Mouse (Mus musculus): ENCODE results near the gene Gli1. TPM values are rescaled to one million over a fixed set of nuclear protein-coding genes. Genes with fewer than 3 reads are reported as not detected.
A peak's percentile ranks its signal among the peaks of the same experiment; 100 is the strongest.

The Gli1 gene
- polyA plus RNA-seq, 1 experiment from 2014 or later = 16.5 TPM

GRCm38 (mm10) chr10:127287271-127287935, 54.4 kb downstream of the Gli1 start:
- peaks cover 55% of the 10 kb centered on the region for H3K4me1 ChIP-seq
- no peaks in the 10 kb centered on the region for H3K27me3 ChIP-seq
- peaks cover 51% of the 10 kb centered on the region for H3K36me3 ChIP-seq
- peak overlapping the region; percentile 95 for H3K4me2 ChIP-seq (replicated peaks)
- no peaks in the 10 kb centered on the region for H3K9me3 ChIP-seq
- peak overlapping the region; percentile 70 for H3K4me3 ChIP-seq
- WGBS = 70% methylated on average over 15 of the region's 15 CpGs
- peak overlapping the region; percentile 82 for H3K9ac ChIP-seq
- ATAC-seq (ENCODE audit: low FRiP score, low read depth) = no peak
- peak overlapping the region; percentile 98 for H3K27ac ChIP-seq

DNA sequence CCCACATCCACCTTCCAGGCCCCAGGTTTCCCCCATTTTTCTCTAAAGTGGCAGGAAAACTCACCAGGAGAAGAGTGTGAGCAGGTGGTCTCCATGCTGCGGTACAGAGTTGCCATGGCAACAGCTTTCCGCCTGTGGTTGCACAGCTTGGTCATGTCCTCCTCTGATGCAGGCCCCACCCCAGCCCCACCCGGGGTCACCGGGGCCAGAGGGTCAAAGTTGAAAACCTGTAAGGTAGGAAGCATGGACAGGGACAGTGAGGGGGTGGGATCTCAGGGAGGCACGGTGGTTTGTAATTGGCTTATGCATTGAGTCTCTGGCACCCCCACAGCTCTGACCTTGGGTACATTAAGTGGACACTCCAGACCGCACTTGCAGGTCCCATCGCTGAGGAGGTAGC, 55.0 kb downstream of the Gli1 start:
- no peak for ATAC-seq (ENCODE audit: low FRiP score, low read depth)
- Histone ChIP-seq H3K27me3 (no peaks in the 10 kb centered on the region), H3K4me1 (peaks cover 49% of the 10 kb centered on the region), H3K9me3 (no peaks in the 10 kb centered on the region), H3K9ac (peak overlapping the region; percentile 82), H3K4me2 (replicated peaks) (peak overlapping the region; percentile 95), H3K27ac (0 out of 2 replicates have a peak overlapping the region, but pooled peaks have one; percentile 98), H3K36me3 (peaks cover 58% of the 10 kb centered on the region), H3K4me3 (peak overlapping the region; percentile 70)
- WGBS = 64% methylated on average over 7 of the region's 7 CpGs

DNA sequence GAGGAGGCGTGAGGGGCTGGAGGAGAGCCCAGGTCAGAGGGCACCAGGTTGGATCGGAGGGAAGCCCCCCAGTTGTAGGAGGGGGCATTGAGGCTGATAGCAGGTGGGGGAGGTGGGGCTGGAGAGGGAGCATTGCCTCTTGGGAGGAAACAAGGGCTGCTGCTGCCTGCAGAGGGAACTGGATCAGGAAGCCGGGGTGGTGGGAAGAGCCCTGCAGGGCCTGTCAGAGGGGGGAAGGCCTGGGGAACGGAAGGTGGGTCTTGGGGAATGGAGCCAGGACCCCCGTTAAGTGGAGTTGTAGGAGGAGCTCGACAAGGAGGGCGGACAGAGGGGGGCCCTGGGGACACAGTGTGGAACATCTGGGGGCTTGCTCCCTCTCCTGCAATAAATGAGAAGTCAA, 55.6 kb downstream of the Gli1 start:
- H3K9me3 ChIP-seq = no peaks in the 10 kb centered on the region
- H3K4me3 ChIP-seq = peak overlapping the region; percentile 70; the same call in 1 of the 2 replicates
- H3K4me2 ChIP-seq (replicated peaks) = peak overlapping the region; percentile 95
- ATAC-seq (ENCODE audit: low FRiP score, low read depth) = no peak
- peaks cover 43% of the 10 kb centered on the region for H3K4me1 ChIP-seq
- peaks cover 63% of the 10 kb centered on the region for H3K36me3 ChIP-seq
- no peak overlapping the region for H3K27ac ChIP-seq
- 82% methylated on average over 7 of the region's 7 CpGs for WGBS
- no peaks in the 10 kb centered on the region for H3K27me3 ChIP-seq
- peak overlapping the region; percentile 82 for H3K9ac ChIP-seq

- no peak overlapping the region for H3K4me3 ChIP-seq
- 79% methylated on average over 13 of the region's 13 CpGs for WGBS
- H3K27me3 ChIP-seq = no peaks in the 10 kb centered on the region
- peaks cover 43% of the 10 kb centered on the region for H3K4me1 ChIP-seq
- ATAC-seq (ENCODE audit: low FRiP score, low read depth) = no peak
- H3K27ac ChIP-seq = no peak overlapping the region
- no peaks in the 10 kb centered on the region for H3K9me3 ChIP-seq
- peak overlapping the region; percentile 39; the same call in 1 of the 2 replicates for H3K9ac ChIP-seq
- H3K36me3 ChIP-seq = peaks cover 69% of the 10 kb centered on the region
- H3K4me2 ChIP-seq (replicated peaks) = 0 out of 2 replicates have a peak overlapping the region, but pooled peaks have one; percentile 95
These were observed 56.1 kb downstream of the Gli1 start for GRCm38 (mm10) chr10:127285644-127286043.

DNA sequence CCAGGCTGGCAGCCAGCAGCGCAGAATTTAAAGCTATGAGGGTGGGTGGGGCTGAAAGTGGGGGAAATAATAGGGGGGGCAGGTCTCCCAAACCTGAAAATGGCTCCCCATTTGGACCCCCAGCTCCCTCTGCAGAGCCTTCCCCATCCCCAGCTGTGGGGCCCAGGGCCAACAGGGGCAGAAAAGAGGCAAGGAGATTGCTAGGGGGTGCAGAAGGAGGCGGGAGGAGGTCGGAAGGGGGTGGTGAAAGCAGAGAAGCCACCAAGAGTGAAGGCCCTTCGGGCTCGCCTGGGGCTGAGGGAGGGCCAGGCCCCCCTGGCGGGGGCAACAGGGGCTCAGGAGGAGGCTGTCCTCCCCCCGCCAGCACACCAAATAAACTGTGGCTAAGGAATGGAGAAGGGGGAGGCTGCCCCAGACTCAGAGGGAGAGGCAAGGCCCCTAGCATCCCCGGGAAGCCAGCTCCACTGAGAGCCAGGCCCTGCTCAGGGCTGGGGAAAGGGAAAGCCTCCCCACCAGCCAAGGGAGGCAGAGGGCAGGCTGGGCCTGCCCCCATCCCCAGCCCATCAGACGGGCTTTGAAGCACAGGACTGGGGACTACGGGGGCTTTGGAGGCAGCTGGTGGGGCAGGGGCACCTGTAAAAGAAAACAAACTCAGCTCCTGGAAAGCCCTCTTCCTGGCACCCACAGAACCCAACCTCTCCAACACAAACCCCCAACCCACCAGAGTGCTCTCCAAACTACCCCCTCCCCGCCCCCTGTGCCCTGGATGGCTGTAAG, 56.9 kb downstream of the Gli1 start:
- 72% methylated on average over 11 of the region's 11 CpGs for WGBS
- peaks cover 76% of the 10 kb centered on the region for H3K36me3 ChIP-seq

GRCm38 (mm10) chr10:127284105-127284622, 57.6 kb downstream of the Gli1 start:
- H3K9ac ChIP-seq = no peak overlapping the region
- WGBS = 90% methylated on average over 7 of the region's 7 CpGs

More for the DNA sequence above, 56.9 kb downstream of the Gli1 start:
- ATAC-seq (ENCODE audit: low FRiP score, low read depth) = no peak
- H3K4me1 ChIP-seq = peaks cover 42% of the 10 kb centered on the region
- no peaks in the 10 kb centered on the region for H3K9me3 ChIP-seq
- H3K27ac ChIP-seq = no peak overlapping the region
- no peak overlapping the region for H3K4me3 ChIP-seq
- H3K27me3 ChIP-seq = no peaks in the 10 kb centered on the region
- H3K4me2 ChIP-seq (replicated peaks) = no peak overlapping the region
- peak overlapping the region; percentile 39 for H3K9ac ChIP-seq

GRCm38 (mm10) chr10:127282620-127283215, 59.1 kb downstream of the Gli1 start:
- Histone ChIP-seq H3K36me3 (peaks cover 98% of the 10 kb centered on the region), H3K4me1 (peaks cover 32% of the 10 kb centered on the region), H3K27me3 (no peaks in the 10 kb centered on the region), H3K9ac (0 out of 2 replicates have a peak overlapping the region, but pooled peaks have one; percentile 13), H3K9me3 (no peaks in the 10 kb centered on the region), H3K4me2 (replicated peaks) (no peak overlapping the region), H3K27ac (no peak overlapping the region), H3K4me3 (no peak overlapping the region)
- 87% methylated on average over 13 of the region's 13 CpGs for WGBS
- ATAC-seq (ENCODE audit: low FRiP score, low read depth) = no peak

More at GRCm38 (mm10) chr10:127284105-127284622, 57.6 kb downstream of the Gli1 start:
- Histone ChIP-seq H3K9me3 (no peaks in the 10 kb centered on the region), H3K4me1 (peaks cover 36% of the 10 kb centered on the region), H3K27ac (no peak overlapping the region), H3K36me3 (peaks cover 83% of the 10 kb centered on the region), H3K27me3 (no peaks in the 10 kb centered on the region), H3K4me3 (no peak overlapping the region), H3K4me2 (replicated peaks) (no peak overlapping the region)
- no peak for ATAC-seq (ENCODE audit: low FRiP score, low read depth)

DNA sequence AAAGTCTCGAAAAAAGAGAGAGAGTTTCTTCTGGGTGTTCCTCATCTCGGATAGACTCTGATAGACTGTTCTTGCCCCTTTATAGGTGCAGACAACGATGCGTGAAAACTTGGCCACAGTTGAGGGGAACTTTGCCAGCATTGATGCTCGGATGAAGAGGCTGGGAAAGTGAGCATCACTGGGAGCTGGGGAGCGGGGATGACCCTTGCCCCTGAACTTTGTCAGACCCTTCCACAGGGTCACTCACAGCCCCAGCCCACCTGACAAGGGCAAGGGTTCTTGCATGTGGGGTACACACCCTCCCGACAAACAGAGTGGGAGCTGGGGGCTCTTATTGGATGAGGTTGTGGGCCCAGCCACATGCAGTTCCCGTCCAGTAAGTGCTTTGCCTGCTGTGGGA, 60.5 kb downstream of the Gli1 start:
- WGBS = 91% methylated on average over 8 of the region's 8 CpGs
- H3K27me3 ChIP-seq = no peaks in the 10 kb centered on the region
- H3K4me1 ChIP-seq = peaks cover 18% of the 10 kb centered on the region
- no peak overlapping the region for H3K27ac ChIP-seq
- no peaks in the 10 kb centered on the region for H3K9me3 ChIP-seq
- H3K9ac ChIP-seq = no peak overlapping the region
- H3K4me2 ChIP-seq (replicated peaks) = no peak overlapping the region
- peaks cover 100% of the 10 kb centered on the region for H3K36me3 ChIP-seq
- no peak overlapping the region for H3K4me3 ChIP-seq
- no peak for ATAC-seq (ENCODE audit: low FRiP score, low read depth)

Other genes starting within 250 kb of the Gli1 start
- gene Os9, start 220.8 kb downstream of the Gli1 start, polyA plus RNA-seq (2015; fragmentation: Nextera tagmentation; extraction: Ambion mirVana) = 80.8 and 84.9 TPM in 2 replicates
- gene B4galnt1, start 176.7 kb downstream of the Gli1 start, polyA plus RNA-seq (2015; fragmentation: Nextera tagmentation; extraction: Ambion mirVana) = 6.2 and 6.9 TPM in 2 replicates
- 1.4 and 1.6 TPM in 2 replicates for gene Slc26a10, start 161.3 kb downstream of the Gli1 start, polyA plus RNA-seq (2015; fragmentation: Nextera tagmentation; extraction: Ambion mirVana)
- 108 and 111 TPM in 2 replicates for gene Arhgef25, start 151.9 kb downstream of the Gli1 start, polyA plus RNA-seq (2015; fragmentation: Nextera tagmentation; extraction: Ambion mirVana)
- gene Dtx3, start 146.2 kb downstream of the Gli1 start, polyA plus RNA-seq (2015; fragmentation: Nextera tagmentation; extraction: Ambion mirVana) = 169 and 173 TPM in 2 replicates
- 27.6 and 29.1 TPM in 2 replicates for gene Pip4k2c, start 130.4 kb downstream of the Gli1 start, polyA plus RNA-seq (2015; fragmentation: Nextera tagmentation; extraction: Ambion mirVana)
- 4.2 and 4.8 TPM in 2 replicates for gene Kif5a, start 78.6 kb downstream of the Gli1 start, polyA plus RNA-seq (2015; fragmentation: Nextera tagmentation; extraction: Ambion mirVana)
- 188 and 192 TPM in 2 replicates for gene Dctn2, start 75.6 kb downstream of the Gli1 start, polyA plus RNA-seq (2015; fragmentation: Nextera tagmentation; extraction: Ambion mirVana)
- gene Mbd6, start 53.0 kb downstream of the Gli1 start, polyA plus RNA-seq (2015; fragmentation: Nextera tagmentation; extraction: Ambion mirVana) = 15.0 and 16.7 TPM in 2 replicates
- gene Mars, start 30.2 kb downstream of the Gli1 start, polyA plus RNA-seq (2015; fragmentation: Nextera tagmentation; extraction: Ambion mirVana) = 118 and 122 TPM in 2 replicates
- gene Arhgap9, start 20.0 kb downstream of the Gli1 start, polyA plus RNA-seq (2015; fragmentation: Nextera tagmentation; extraction: Ambion mirVana) = 5.2 and 5.4 TPM in 2 replicates
- 0.04 and 0.05 TPM in 2 replicates for gene Inhbe, start 12.4 kb upstream of the Gli1 start, polyA plus RNA-seq (2015; fragmentation: Nextera tagmentation; extraction: Ambion mirVana)
- gene Inhbc, start 28.5 kb upstream of the Gli1 start, polyA plus RNA-seq (2015; fragmentation: Nextera tagmentation; extraction: Ambion mirVana) = not detected in 2 replicates
- 43.3 and 54.5 TPM in 2 replicates for gene R3hdm2, start 38.4 kb upstream of the Gli1 start, polyA plus RNA-seq (2015; fragmentation: Nextera tagmentation; extraction: Ambion mirVana)
- gene Stac3, start 159.7 kb upstream of the Gli1 start, polyA plus RNA-seq (2015; fragmentation: Nextera tagmentation; extraction: Ambion mirVana) = 20.8 and 20.9 TPM in 2 replicates
- 8.7 and 10.1 TPM in 2 replicates for gene Ndufa4l2, start 173.0 kb upstream of the Gli1 start, polyA plus RNA-seq (2015; fragmentation: Nextera tagmentation; extraction: Ambion mirVana)
- 97.4 and 98.1 TPM in 2 replicates for gene Shmt2, start 180.5 kb upstream of the Gli1 start, polyA plus RNA-seq (2015; fragmentation: Nextera tagmentation; extraction: Ambion mirVana)
- 10.7 and 12.5 TPM in 2 replicates for gene Nxph4, start 192.6 kb upstream of the Gli1 start, polyA plus RNA-seq (2015; fragmentation: Nextera tagmentation; extraction: Ambion mirVana)

Measured in limb, embryonic 13.5 days (tissue).